ENCODE assay signal across 28 mouse cellular contexts in genomic region chr11:98142545-98142944, GRCm38 (mm10). TPM values are rescaled to one million over a fixed set of nuclear protein-coding genes. Genes with fewer than 3 reads are reported as not detected.
DNase-seq lines count a peak whose midpoint lies in the region; ATAC-seq and TF ChIP-seq lines count a peak whose summit lies in the region.
"Had no signal": no experiment of that assay in that cellular context is flagged by ENCODE, and none has a peak within 500 bp of the region (broad histone marks: within the 10 kb centered on the region; RNA-seq: fewer than 3 reads in every experiment).

No protein-coding gene starts in this region.

- intact Hi-C loops in left cerebral cortex, postnatal 4 days (cut with DNase I) = no loop called here

- no peaks in the 10 kb centered on the region for H3K27me3 ChIP-seq in liver, embryonic 14.5 days (ENCODE audit: control insufficient read depth, insufficient read depth, low read length)
- H3K27me3 ChIP-seq: hindbrain, embryonic 13.5 days; midbrain, embryonic 12.5 days; Patski had no signal

- H3K4me2 ChIP-seq in liver, embryonic 14.5 days (ENCODE audit: low read depth) = no peak overlapping the region
- H3K4me2 ChIP-seq: heart, embryonic 11.5 days; hindbrain, embryonic 13.5 days; midbrain, embryonic 12.5 days had no signal

- peaks cover 0 to under 1% of the 10 kb centered on the region in 2 experiments; a peak in 2 of 4 replicates for H3K4me1 ChIP-seq in liver, embryonic 14.5 days (replicated peaks; ENCODE audit: control insufficient read depth in 2 of 2, insufficient read depth in 2 of 2, low read length in 1 of 2)

- H3K36me3 ChIP-seq in liver, embryonic 14.5 days (replicated peaks; ENCODE audit: control insufficient read depth, insufficient read depth, low read depth) = no peaks in the 10 kb centered on the region
- H3K36me3 ChIP-seq: hindbrain, embryonic 13.5 days; midbrain, embryonic 12.5 days had no signal

- peak in 1 of 3 experiments; percentile 9 for DNase-seq in liver, embryonic 14.5 days (ENCODE audit: low read depth in 3 of 3, low spot score in 3 of 3)
- DNase-seq in liver (no peak), 3T3-L1 (ENCODE audit: low read depth, low spot score) (peak; percentile 32), A20 (ENCODE audit: low read depth, low spot score) (peak; percentile 43)
- peak; percentile 54 for DNase-seq in large intestine, adult 2 months (ENCODE audit: low read depth, low spot score)
- no peak for DNase-seq in left cerebral cortex, postnatal 4 days
- no peak for DNase-seq in urinary bladder, postnatal 14 days (ENCODE audit: low spot score)
- DNase-seq: adrenal gland, postnatal 10 days; cerebellum, adult 11 months; cerebellum, adult 9-10 months; cerebellum, postnatal 36 days; gastrocnemius, postnatal 25 days; heart, adult 18-20 months; heart, postnatal 4 days; kidney, adult 8-10 months; kidney, postnatal 4 days; lung, adult 18-20 months; lung, postnatal 10 days; right cerebral cortex, postnatal 14 days; thymus, adult 18-20 months; thymus, postnatal 4 days had no signal

- WGBS in liver, embryonic 14.5 days (ENCODE audit: insufficient replicate concordance) = 76% methylated on average over 2 of the region's 2 CpGs
- WGBS in large intestine, adult 2 months = 60% methylated on average over 2 of the region's 2 CpGs

- H3K4me3 ChIP-seq in liver, embryonic 14.5 days (ENCODE audit: insufficient read depth in 1 of 2, low read depth in 2 of 2, low read length in 2 of 2) = no peak overlapping the region
- H3K4me3 ChIP-seq: hindbrain, embryonic 13.5 days; midbrain, embryonic 12.5 days had no signal

- peak; percentile 20; the same call in 1 of the 2 replicates for TF ChIP-seq CTCF in liver, embryonic 14.5 days (IDR thresholded peaks at IDR 0.05; ENCODE audit: low read depth)

- no peak overlapping the region for H3K27ac ChIP-seq in liver, embryonic 14.5 days
- H3K27ac ChIP-seq: hindbrain, embryonic 13.5 days; kidney, postnatal 0 days; midbrain, embryonic 12.5 days had no signal

- no peak for ATAC-seq in liver, embryonic 14.5 days (ENCODE audit: insufficient read depth)
- no peak for ATAC-seq in megakaryocyte-erythroid progenitor cell, adult 5-6 weeks (replicated peaks; ENCODE audit: low FRiP score, low TSS enrichment, poor library complexity, severe bottlenecking)
- ATAC-seq: forebrain, embryonic 14.5 days; Patski had no signal

- no peak for TF ChIP-seq EP300 in liver, embryonic 14.5 days (IDR thresholded peaks at IDR 0.05; ENCODE audit: low read depth)

- no peaks in the 10 kb centered on the region for H3K9me3 ChIP-seq in liver, embryonic 14.5 days (ENCODE audit: control insufficient read depth, low read length)
- H3K9me3 ChIP-seq: hindbrain, embryonic 13.5 days; midbrain, embryonic 12.5 days had no signal

- no peak overlapping the region for H3K9ac ChIP-seq in liver, embryonic 14.5 days (replicated peaks)
- H3K9ac ChIP-seq: hindbrain, embryonic 13.5 days; midbrain, embryonic 12.5 days had no signal

RNA-seq across cellular contexts. Expression of gene Fbxl20, which starts 7.7 kb away (rescaled TPM):
- 2.0 and 2.3 TPM in 2 replicates for polyA plus RNA-seq in liver, embryonic 14.5 days (2012; rRNA removed)
- 3.4 and 5.9 TPM in 2 replicates for polyA plus RNA-seq in liver, embryonic 14.5 days (2014; fragmentation: Nextera tagmentation; extraction: Ambion mirVana)
- polyA plus RNA-seq in large intestine, adult 2 months (2012; rRNA removed) = 5.4 and 8.2 TPM in 2 replicates
- 10 to 100 TPM; 24.4 to 27.5 TPM for total RNA-seq in left cerebral cortex, postnatal 4 days (2021)
- 14.3 and 15.9 TPM in 2 replicates for total RNA-seq in megakaryocyte-erythroid progenitor cell, adult 5-6 weeks (2014; fragmentation: Nextera tagmentation)
- total RNA-seq in megakaryocyte-erythroid progenitor cell, adult 5-6 weeks (2017) = 7.4 and 11.8 TPM in 2 replicates

RNA-seq across cellular contexts. Expression of gene Med1, which starts 50.5 kb away (rescaled TPM):
- 7.1 and 8.7 TPM in 2 replicates for polyA plus RNA-seq in liver, embryonic 14.5 days (2012; rRNA removed)
- polyA plus RNA-seq in liver, embryonic 14.5 days (2014; fragmentation: Nextera tagmentation; extraction: Ambion mirVana) = 19.7 and 22.7 TPM in 2 replicates
- 7.5 and 14.6 TPM in 2 replicates for polyA plus RNA-seq in large intestine, adult 2 months (2012; rRNA removed)
- total RNA-seq in left cerebral cortex, postnatal 4 days (2021) = 10 to 100 TPM; 52.1 to 52.2 TPM
- 81.3 and 88.8 TPM in 2 replicates for total RNA-seq in megakaryocyte-erythroid progenitor cell, adult 5-6 weeks (2014; fragmentation: Nextera tagmentation)
- total RNA-seq in megakaryocyte-erythroid progenitor cell, adult 5-6 weeks (2017) = 52.9 and 57.0 TPM in 2 replicates

Comparison
In these comparisons a context has a peak if more than half of its experiments do, and no peak if none do; other contexts are left out.
1. DNase-seq: peak in 3T3-L1 (single experiment), A20 (single experiment) and large intestine, adult 2 months (single experiment); none in liver (single experiment), left cerebral cortex, postnatal 4 days (single experiment) and urinary bladder, postnatal 14 days (single experiment).